Mouse (Mus musculus) spleen, postnatal 10 days (tissue): ENCODE data around the gene Clptm1l.

Experiments used
- DNase-seq, 2 experiments: peaks; one replicate each; pipeline ENCODE4 v3.0.0; 2021 to 2022; ENCODE audit warnings: low spot score in 2 of 2

The Clptm1l gene

DNA sequence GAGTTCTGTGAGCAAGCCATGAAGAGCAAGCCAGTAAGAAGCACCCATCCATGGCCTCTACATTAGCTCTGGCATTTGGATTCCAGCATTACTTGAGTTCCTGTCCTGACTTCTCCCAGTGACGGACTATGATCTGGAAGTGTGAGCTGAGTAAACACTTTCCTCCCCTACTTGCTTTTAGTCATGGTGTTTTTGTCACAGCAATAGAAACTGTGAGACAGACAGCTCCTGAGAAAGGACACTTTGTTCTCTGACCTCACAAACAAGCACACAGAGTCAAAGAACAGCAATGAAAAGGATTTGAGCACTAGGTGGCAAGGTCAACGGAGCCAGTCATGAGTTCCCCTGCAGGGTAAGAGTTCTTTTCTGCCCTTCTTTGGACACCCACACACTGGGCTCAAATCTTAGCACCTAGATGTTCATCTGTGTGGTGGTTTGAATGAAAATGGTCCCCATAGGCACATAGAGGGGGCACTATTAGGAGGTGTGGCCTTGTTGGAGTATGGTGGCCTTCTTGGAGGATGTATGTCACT, 56.4 kb downstream of the Clptm1l start:
- DNase-seq = no peak
